Mouse (Mus musculus): ENCODE data around the gene Mb21d2. TPM values are rescaled to one million over a fixed set of nuclear protein-coding genes. Genes with fewer than 3 reads are reported as not detected.

Gene Mb21d2
- polyA plus RNA-seq, 1 experiment from 2014 or later, result 21.4 TPM

GRCm38 (mm10) chr16:28858210-28859008 is 71.1 kb downstream of the Mb21d2 start:
- Histone ChIP-seq H3K27me3 (replicated peaks) (no peaks in the 10 kb centered on the region), H3K4me2 (no peak overlapping the region), H3K9me3 (replicated peaks) (no peaks in the 10 kb centered on the region), H3K4me1 (peaks cover 19% of the 10 kb centered on the region), H3K36me3 (0 out of 2 replicates have a peak, but pooled peaks cover under 1% of the 10 kb centered on the region), H3K27ac (replicated peaks) (no peak overlapping the region), H3K4me3 (replicated peaks) (no peak overlapping the region), H3K9ac (replicated peaks) (no peak overlapping the region)
- WGBS, result 76% methylated on average over 18 of the region's 18 CpGs
- ATAC-seq (ENCODE audit: low FRiP score), result no peak

DNA sequence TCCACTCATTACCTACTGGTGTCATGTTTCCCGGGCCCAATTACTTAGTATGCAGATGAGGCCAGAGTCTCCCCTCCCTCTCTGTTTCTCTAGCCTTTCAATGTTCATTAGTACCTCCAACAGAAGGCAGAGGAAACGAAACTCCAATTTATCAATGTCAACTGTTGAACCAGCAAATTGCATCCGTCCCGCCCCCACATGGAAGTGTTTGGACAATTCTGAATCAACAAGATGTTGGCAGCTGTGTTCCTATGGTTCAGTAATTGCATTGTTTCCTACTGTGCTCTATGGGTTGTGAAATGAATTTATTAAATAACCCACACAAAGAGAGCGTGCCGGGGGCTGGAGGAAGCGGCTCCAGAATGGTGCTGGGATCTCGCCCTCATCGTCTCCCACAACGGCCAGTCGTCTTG is 78.1 kb downstream of the Mb21d2 start:
- Histone ChIP-seq H3K36me3 (peaks cover 7% of the 10 kb centered on the region; the same call in 1 of the 2 replicates), H3K27ac (replicated peaks) (peak overlapping the region; percentile 58), H3K9ac (replicated peaks) (no peak overlapping the region), H3K4me3 (replicated peaks) (no peak overlapping the region), H3K4me1 (peaks cover 20% of the 10 kb centered on the region), H3K9me3 (replicated peaks) (no peaks in the 10 kb centered on the region), H3K4me2 (peak overlapping the region; percentile 29), H3K27me3 (replicated peaks) (no peaks in the 10 kb centered on the region)
- 4% methylated on average over 11 of the region's 11 CpGs for WGBS
- ATAC-seq (ENCODE audit: low FRiP score), result peak; percentile 88

- 39% methylated on average over 14 of the region's 14 CpGs for WGBS
- H3K4me3 ChIP-seq (replicated peaks), result no peak overlapping the region
Measured at GRCm38 (mm10) chr16:28850881-28851280, 78.6 kb downstream of the Mb21d2 start.

DNA sequence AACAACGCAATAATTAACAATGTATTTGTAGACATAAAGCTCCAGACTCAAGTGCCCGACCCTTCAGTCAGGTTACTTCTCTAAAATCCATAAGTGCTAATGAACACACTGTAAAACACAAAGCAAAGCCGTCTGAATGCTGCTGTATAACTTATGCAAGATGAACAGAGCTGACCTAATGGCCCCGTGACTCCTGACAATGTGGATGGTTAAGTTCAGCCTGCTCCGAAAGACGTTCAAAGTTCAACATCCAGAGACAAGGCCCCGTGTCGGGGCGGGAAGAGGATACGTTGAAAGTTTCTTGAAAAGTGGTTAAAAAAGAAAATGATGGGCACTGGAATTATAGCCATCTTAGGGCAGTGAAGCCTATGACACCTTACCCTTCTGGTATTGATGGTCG is 83.3 kb downstream of the Mb21d2 start:
- Histone ChIP-seq H3K4me3 (replicated peaks) (no peak overlapping the region), H3K36me3 (peaks cover 5% of the 10 kb centered on the region; the same call in 1 of the 2 replicates), H3K27me3 (replicated peaks) (no peaks in the 10 kb centered on the region), H3K9ac (replicated peaks) (no peak overlapping the region), H3K27ac (replicated peaks) (no peak overlapping the region), H3K4me2 (no peak overlapping the region), H3K9me3 (replicated peaks) (no peaks in the 10 kb centered on the region), H3K4me1 (peaks cover 17% of the 10 kb centered on the region)
- 89% methylated on average over 11 of the region's 11 CpGs for WGBS
- ATAC-seq (ENCODE audit: low FRiP score), result no peak

More at GRCm38 (mm10) chr16:28850881-28851280, 78.6 kb downstream of the Mb21d2 start:
- peak; percentile 71; the same call in 1 of the 2 replicates for ATAC-seq (ENCODE audit: low FRiP score)
- Histone ChIP-seq H3K9ac (replicated peaks) (no peak overlapping the region), H3K36me3 (peaks cover 7% of the 10 kb centered on the region; the same call in 1 of the 2 replicates), H3K4me2 (peak overlapping the region; percentile 29), H3K27ac (replicated peaks) (peak overlapping the region; percentile 58; the same call in 1 of the 2 replicates), H3K9me3 (replicated peaks) (no peaks in the 10 kb centered on the region), H3K27me3 (replicated peaks) (no peaks in the 10 kb centered on the region), H3K4me1 (peaks cover 20% of the 10 kb centered on the region)

DNA sequence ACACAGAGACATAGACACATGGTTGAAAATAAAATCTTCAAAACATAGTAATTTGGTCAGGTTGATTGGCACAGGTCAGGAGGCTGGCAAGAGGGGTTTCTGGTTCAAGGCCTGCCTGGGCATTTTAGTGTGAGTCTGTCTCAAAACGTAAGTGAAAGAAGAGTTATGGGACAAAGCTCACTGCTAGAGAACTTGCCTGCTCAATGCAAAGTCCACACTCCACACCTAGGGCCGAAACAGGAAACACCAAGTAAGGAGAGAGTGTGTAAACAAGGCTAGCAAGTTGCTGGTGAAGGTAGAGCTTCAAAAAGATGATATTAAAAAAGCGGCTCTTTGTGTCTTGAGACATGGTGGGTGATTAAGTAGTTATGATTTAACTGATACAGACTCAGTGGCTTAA is 84.1 kb downstream of the Mb21d2 start:
- no peak for ATAC-seq (ENCODE audit: low FRiP score)
- H3K36me3 ChIP-seq, result peaks cover 5% of the 10 kb centered on the region; the same call in 1 of the 2 replicates
- no peak overlapping the region for H3K4me2 ChIP-seq
- H3K4me3 ChIP-seq (replicated peaks), result no peak overlapping the region
- no peaks in the 10 kb centered on the region for H3K27me3 ChIP-seq (replicated peaks)
- no peak overlapping the region for H3K27ac ChIP-seq (replicated peaks)
- peaks cover 18% of the 10 kb centered on the region for H3K4me1 ChIP-seq
- no peak overlapping the region for H3K9ac ChIP-seq (replicated peaks)
- H3K9me3 ChIP-seq (replicated peaks), result no peaks in the 10 kb centered on the region
- WGBS, result 87% methylated on average over 3 of the region's 3 CpGs

DNA sequence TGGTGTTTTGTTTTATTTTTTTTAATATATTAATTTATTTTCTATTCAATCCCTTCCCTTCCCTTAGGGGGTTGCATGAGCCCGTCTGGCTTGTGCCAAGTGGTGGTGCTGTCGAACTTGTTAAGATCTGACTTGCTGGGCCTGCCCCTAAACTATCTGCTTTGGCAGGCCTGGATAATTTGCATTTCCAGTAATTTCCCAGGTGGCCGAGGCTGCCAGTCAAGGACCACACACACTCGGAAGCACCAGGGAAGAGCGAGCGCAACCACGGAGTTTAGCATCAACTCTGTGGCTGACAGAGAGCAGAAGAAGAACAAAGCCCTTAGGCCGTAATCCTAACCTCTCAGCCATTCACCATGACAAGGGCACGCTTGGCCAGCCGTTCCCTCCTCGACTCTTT is 88.4 kb downstream of the Mb21d2 start:
- no peak overlapping the region for H3K4me3 ChIP-seq (replicated peaks)
- no peak overlapping the region for H3K9ac ChIP-seq (replicated peaks)
- peak; percentile 15; the same call in 1 of the 2 replicates for ATAC-seq (ENCODE audit: low FRiP score)
- no peaks in the 10 kb centered on the region for H3K9me3 ChIP-seq (replicated peaks)
- peaks cover 20% of the 10 kb centered on the region for H3K4me1 ChIP-seq
- no peaks in the 10 kb centered on the region for H3K27me3 ChIP-seq (replicated peaks)
- 0 out of 2 replicates have a peak overlapping the region, but pooled peaks have one; percentile 37 for H3K27ac ChIP-seq (replicated peaks)
- H3K4me2 ChIP-seq, result no peak overlapping the region
- WGBS, result 4% methylated on average over 11 of the region's 11 CpGs
- H3K36me3 ChIP-seq, result no peaks in the 10 kb centered on the region

DNA sequence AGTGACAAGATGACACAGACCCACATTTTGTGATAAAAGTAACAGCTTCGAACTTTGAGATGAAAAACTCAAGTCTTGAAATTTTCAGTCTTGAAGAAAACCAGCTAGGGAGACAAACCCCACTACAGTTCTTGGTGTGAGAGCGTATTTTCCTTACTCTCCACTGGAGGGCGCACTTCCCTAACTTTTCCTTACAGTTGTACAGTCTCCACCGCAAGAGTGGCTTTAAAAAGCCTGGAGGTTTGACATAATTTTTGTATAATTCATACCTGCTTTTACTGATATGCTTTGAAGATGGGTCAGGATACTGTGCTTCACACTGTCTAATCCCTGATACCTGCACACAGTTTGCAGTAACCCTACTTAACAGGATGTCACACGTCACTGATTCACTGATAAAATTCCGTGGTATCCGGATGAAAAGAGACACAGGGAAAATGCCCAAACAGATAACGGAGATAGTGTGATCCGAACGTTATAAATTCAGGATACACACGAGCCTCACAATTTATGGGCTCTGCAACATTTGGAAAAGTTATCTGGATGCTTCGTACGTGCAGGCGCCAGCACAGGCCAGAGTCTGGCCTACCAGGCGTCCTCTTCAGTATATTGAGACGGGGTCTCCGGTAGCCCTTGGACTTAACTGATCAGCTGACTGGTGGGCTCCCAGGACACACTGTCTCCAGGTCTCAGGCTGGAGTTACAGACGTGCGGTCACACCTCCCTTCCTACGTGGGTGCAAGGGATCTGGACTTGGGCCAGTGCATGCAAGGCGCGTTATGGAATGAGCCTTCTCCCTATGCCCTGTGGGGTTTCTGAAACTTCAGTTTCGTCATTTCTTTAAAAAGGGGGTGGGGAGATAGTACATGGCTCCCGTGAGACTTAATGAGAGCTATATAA is 89.1 kb downstream of the Mb21d2 start:
- no peaks in the 10 kb centered on the region for H3K9me3 ChIP-seq (replicated peaks)
- WGBS, result 51% methylated on average over 24 of the region's 24 CpGs
- peaks cover 20% of the 10 kb centered on the region for H3K4me1 ChIP-seq
- H3K9ac ChIP-seq (replicated peaks), result no peak overlapping the region
- no peak overlapping the region for H3K4me3 ChIP-seq (replicated peaks)
- ATAC-seq (ENCODE audit: low FRiP score), result peak; percentile 72
- no peak overlapping the region for H3K4me2 ChIP-seq
- H3K27ac ChIP-seq (replicated peaks), result peak overlapping the region; percentile 49
- no peaks in the 10 kb centered on the region for H3K36me3 ChIP-seq
- no peaks in the 10 kb centered on the region for H3K27me3 ChIP-seq (replicated peaks)

DNA sequence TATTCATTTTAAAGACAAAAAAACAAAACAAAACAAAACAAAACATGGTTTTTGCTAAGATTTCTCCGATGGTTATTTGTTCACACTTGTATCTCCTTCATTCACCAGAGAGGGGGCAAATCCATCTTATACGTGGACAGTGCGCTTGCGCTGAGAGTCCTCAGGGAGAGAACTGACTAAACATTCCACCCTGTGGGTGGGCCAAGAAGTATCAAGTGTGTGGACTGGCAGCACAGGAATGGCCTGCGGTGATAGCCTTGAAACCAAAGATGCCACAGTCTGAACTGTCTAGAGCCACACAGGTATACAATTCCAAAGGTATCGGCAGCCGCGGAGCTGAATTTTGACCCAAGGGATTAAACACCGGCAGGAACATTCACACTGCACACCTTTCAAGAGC is 89.9 kb downstream of the Mb21d2 start:
- H3K36me3 ChIP-seq, result no peaks in the 10 kb centered on the region
- 87% methylated on average over 9 of the region's 9 CpGs for WGBS
- no peak overlapping the region for H3K4me3 ChIP-seq (replicated peaks)
- no peak overlapping the region for H3K4me2 ChIP-seq
- H3K9ac ChIP-seq (replicated peaks), result no peak overlapping the region
- H3K4me1 ChIP-seq, result peaks cover 20% of the 10 kb centered on the region
- no peaks in the 10 kb centered on the region for H3K27me3 ChIP-seq (replicated peaks)
- ATAC-seq (ENCODE audit: low FRiP score), result no peak
- no peaks in the 10 kb centered on the region for H3K9me3 ChIP-seq (replicated peaks)
- no peak overlapping the region for H3K27ac ChIP-seq (replicated peaks)

GRCm38 (mm10) chr16:28838016-28838415 is 91.5 kb downstream of the Mb21d2 start:
- no peaks in the 10 kb centered on the region for H3K36me3 ChIP-seq
- no peak overlapping the region for H3K4me3 ChIP-seq (replicated peaks)
- 16% methylated on average over 12 of the region's 12 CpGs for WGBS
- H3K27me3 ChIP-seq (replicated peaks), result no peaks in the 10 kb centered on the region
- H3K27ac ChIP-seq (replicated peaks), result no peak overlapping the region
- H3K4me2 ChIP-seq, result no peak overlapping the region
- H3K9me3 ChIP-seq (replicated peaks), result no peaks in the 10 kb centered on the region
- peak; percentile 45; the same call in 1 of the 2 replicates for ATAC-seq (ENCODE audit: low FRiP score)
- peaks cover 20% of the 10 kb centered on the region for H3K4me1 ChIP-seq
- no peak overlapping the region for H3K9ac ChIP-seq (replicated peaks)

GRCm38 (mm10) chr16:28832085-28832635 is 97.3 kb downstream of the Mb21d2 start:
- Histone ChIP-seq H3K4me1 (no peaks in the 10 kb centered on the region), H3K4me3 (replicated peaks) (no peak overlapping the region), H3K27ac (replicated peaks) (no peak overlapping the region), H3K9ac (replicated peaks) (no peak overlapping the region), H3K4me2 (no peak overlapping the region), H3K27me3 (replicated peaks) (no peaks in the 10 kb centered on the region), H3K36me3 (peaks cover 15% of the 10 kb centered on the region), H3K9me3 (replicated peaks) (no peaks in the 10 kb centered on the region)
- no peak for ATAC-seq (ENCODE audit: low FRiP score)
- 52% methylated on average over 12 of the region's 12 CpGs for WGBS

- H3K9me3 ChIP-seq (replicated peaks), result no peaks in the 10 kb centered on the region
- no peaks in the 10 kb centered on the region for H3K4me1 ChIP-seq
- no peak overlapping the region for H3K4me2 ChIP-seq
- no peak overlapping the region for H3K9ac ChIP-seq (replicated peaks)
- 87% methylated on average over 10 of the region's 10 CpGs for WGBS
- no peak overlapping the region for H3K27ac ChIP-seq (replicated peaks)
- H3K4me3 ChIP-seq (replicated peaks), result no peak overlapping the region
- no peaks in the 10 kb centered on the region for H3K27me3 ChIP-seq (replicated peaks)
- no peak for ATAC-seq (ENCODE audit: low FRiP score)
- peaks cover 20% of the 10 kb centered on the region for H3K36me3 ChIP-seq
Measured at GRCm38 (mm10) chr16:28829263-28829955, 100.1 kb downstream of the Mb21d2 start.

Data from neural tube, embryonic 15.5 days (tissue).